Mouse (Mus musculus): ENCODE measurements around the gene Dera.

- TF ChIP-seq MAFK (IDR thresholded peaks at IDR 0.05; ENCODE audit: insufficient replicate concordance, low read length): no peak
- TF ChIP-seq SMC3 (IDR thresholded peaks at IDR 0.05; ENCODE audit: low read depth, low read length): no peak
- no peak for TF ChIP-seq CTCF (conservative IDR thresholded peaks at IDR 0.05 in 1 of 2, IDR thresholded peaks at IDR 0.05 in 1 of 2; ENCODE audit: low read depth in 2 of 2, low read length in 2 of 2)
- no peak for TF ChIP-seq ZC3H11A (IDR thresholded peaks at IDR 0.05; ENCODE audit: low read depth, low read length)
- no peak for TF ChIP-seq E2F4 (IDR thresholded peaks at IDR 0.05; ENCODE audit: insufficient replicate concordance, low read depth, low read length)
These were observed 20.8 kb downstream of the Dera start for GRCm38 (mm10) chr6:137775159-137775558.
